Mouse (Mus musculus) heart, adult 2 months (tissue): ENCODE results near the gene Anxa8.

ENCODE experiments used
- CTCF ChIP-seq: fragments of 200-600 bp; IDR thresholded peaks from 2 replicates; pipeline ENCODE4 v1.8.1; 2022; ENCODE audit warnings: antibody characterized with exemption, mild to moderate bottlenecking, moderate library complexity
- EP300 ChIP-seq: fragments of 200-500 bp; IDR thresholded peaks from 2 replicates; pipeline ENCODE4 v1.6.1; 2011; ENCODE audit warnings: low read depth, low read length, control low read depth; ENCODE audit not compliant: insufficient read depth
- POLR2A ChIP-seq: fragments of 200-500 bp; IDR thresholded peaks from 2 replicates; pipeline ENCODE4 v1.6.1; 2011; ENCODE audit warnings: mild to moderate bottlenecking, low read depth, low read length, control low read depth; ENCODE audit not compliant: insufficient read depth

GRCm38 (mm10) chr14:34089796-34090195 lies 4.0 kb downstream of the Anxa8 start:
- TF ChIP-seq CTCF (no peak), EP300 (no peak), POLR2A (no peak)
